Mouse (Mus musculus) left cerebral cortex, adult 11 months (tissue): ENCODE results near the gene Utp15.

Experiments used
- DNase-seq: peaks from one replicate; pipeline ENCODE4 v3.0.0; 2022; ENCODE audit warnings: low spot score

Gene Utp15

GRCm38 (mm10) chr13:98249594-98249993 is 13.2 kb downstream of the Utp15 start:
- no peak for DNase-seq

GRCm38 (mm10) chr13:98245386-98245785 is 17.5 kb downstream of the Utp15 start:
- DNase-seq = no peak

- DNase-seq = no peak
These were observed 18.1 kb downstream of the Utp15 start for GRCm38 (mm10) chr13:98244571-98245350.

- no peak for DNase-seq
These were observed 21.1 kb downstream of the Utp15 start for GRCm38 (mm10) chr13:98241531-98242282.

- peak; percentile 38 for DNase-seq
These were observed 22.7 kb downstream of the Utp15 start for GRCm38 (mm10) chr13:98239978-98240641.

GRCm38 (mm10) chr13:98235451-98235850 is 27.4 kb downstream of the Utp15 start:
- no peak for DNase-seq

- DNase-seq = no peak
These were observed 32.3 kb downstream of the Utp15 start for GRCm38 (mm10) chr13:98230511-98230910.

- no peak for DNase-seq
These were observed 36.6 kb downstream of the Utp15 start for GRCm38 (mm10) chr13:98226225-98226624.

- DNase-seq = no peak
These were observed 40.0 kb downstream of the Utp15 start for GRCm38 (mm10) chr13:98222848-98223247.

- no peak for DNase-seq
These were observed 52.7 kb downstream of the Utp15 start for GRCm38 (mm10) chr13:98210137-98210536.

- DNase-seq = no peak
These were observed 54.0 kb downstream of the Utp15 start for GRCm38 (mm10) chr13:98208842-98209241.

- no peak for DNase-seq
These were observed 56.3 kb downstream of the Utp15 start for GRCm38 (mm10) chr13:98206546-98206870.

- DNase-seq = peak; percentile 27
These were observed 56.9 kb downstream of the Utp15 start, which contains the start of gene Arhgef28 for GRCm38 (mm10) chr13:98205771-98206545. TSS of gene Arhgef28 (minus strand) at chr13:98206439.

GRCm38 (mm10) chr13:98205111-98205510 is 57.7 kb downstream of the Utp15 start:
- no peak for DNase-seq

GRCm38 (mm10) chr13:98204371-98204770 is 58.5 kb downstream of the Utp15 start:
- no peak for DNase-seq

GRCm38 (mm10) chr13:98201436-98201835 is 61.4 kb downstream of the Utp15 start:
- no peak for DNase-seq
